Mouse (Mus musculus) layer of hippocampus, adult 11-12 months (tissue): ENCODE results near the gene Vmn1r27.

Experiments
- DNase-seq: peaks from one replicate; pipeline ENCODE4 v3.0.0; 2022; ENCODE audit warnings: low spot score

Gene Vmn1r27

DNA sequence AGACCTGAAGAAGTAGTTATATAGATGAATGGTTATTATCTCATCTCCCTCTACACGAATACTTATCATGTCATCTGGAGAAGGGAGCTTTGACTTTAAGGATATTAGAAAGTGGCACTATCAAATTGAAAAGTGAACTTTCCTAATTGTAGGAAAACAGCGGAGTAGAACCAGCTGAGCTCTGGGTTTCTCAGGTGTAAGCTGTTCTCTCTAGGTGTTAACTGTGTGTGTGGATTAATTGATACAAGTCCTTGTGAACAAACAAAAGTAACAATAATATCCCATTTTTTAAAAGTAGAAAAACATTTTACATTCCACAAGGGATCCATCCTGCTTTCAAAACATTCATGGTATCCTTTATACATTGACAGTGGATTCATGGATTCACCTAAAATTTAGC is at the start of gene Vmn1r27:
Gene Vmn1r27 (minus strand): TSS at position 101 of the 400 bp plus-strand sequence.
- no peak for DNase-seq

GRCm38 (mm10) chr6:58261737-58262136 is 43.1 kb upstream of the Vmn1r27 start, which contains the start of gene Vmn1r28:
Gene Vmn1r28, plus strand, starts transcription at chr6:58262037.
- no peak for DNase-seq

GRCm38 (mm10) chr6:58216119-58216518 is 2.5 kb downstream of the Vmn1r27 start:
- DNase-seq, result no peak
